Mouse (Mus musculus) liver, embryonic 11.5 days (tissue): Measurements from ENCODE around the gene Ptges3l. TPM values are rescaled to one million over a fixed set of nuclear protein-coding genes. Genes with fewer than 3 reads are reported as not detected.

Experiments
- ATAC-seq: fragments of 200-750 bp; cut with Nextera tagmentation; replicated peaks from 2 replicates; pipeline ENCODE4 v1.8.0; 2017; ENCODE audit warnings: moderate number of reproducible peaks, mild to moderate bottlenecking, moderate TSS enrichment, moderate library complexity; ENCODE audit not compliant: low FRiP score
- DNase-seq: peaks from one replicate; pipeline ENCODE4 v3.0.0-alpha.2; 2017; ENCODE audit warnings: low spot score
- H3K27ac ChIP-seq: fragments of 300-500 bp; sonication (generic); 2 replicates; pipeline ENCODE4 v1.5.1; 2014; ENCODE audit warnings: mild to moderate bottlenecking, low read depth, low read length, control low read depth
- H3K27me3 ChIP-seq: fragments of 300-500 bp; sonication (generic); replicated peaks from 2 replicates; pipeline ENCODE4 v1.6.1; 2014; ENCODE audit warnings: low read length, mixed read lengths; ENCODE audit not compliant: control insufficient read depth, insufficient read depth
- H3K36me3 ChIP-seq: fragments of 300-500 bp; sonication (generic); 2 replicates; pipeline ENCODE4 v1.6.1; 2014; ENCODE audit warnings: mild to moderate bottlenecking, low read length, moderate library complexity, mixed read lengths; ENCODE audit not compliant: control insufficient read depth, insufficient read depth
- H3K4me1 ChIP-seq: fragments of 300-500 bp; sonication (generic); replicated peaks from 2 replicates; pipeline ENCODE4 v1.6.1; 2014; ENCODE audit warnings: low read length, mixed read lengths; ENCODE audit not compliant: control insufficient read depth, insufficient read depth
- H3K4me2 ChIP-seq: fragments of 300-500 bp; sonication (generic); 2 replicates; pipeline ENCODE4 v1.6.1; 2014; ENCODE audit warnings: mild to moderate bottlenecking, control low read depth, moderate library complexity
- H3K4me3 ChIP-seq: fragments of 300-500 bp; sonication (generic); 2 replicates; pipeline ENCODE4 v1.5.1; 2014; ENCODE audit warnings: low read depth, low read length, control low read depth
- H3K9ac ChIP-seq: fragments of 300-500 bp; sonication (generic); 2 replicates; pipeline ENCODE4 v1.6.1; 2014; ENCODE audit warnings: low read depth, low read length, control low read depth
- H3K9me3 ChIP-seq: fragments of 300-500 bp; sonication (generic); 2 replicates; pipeline ENCODE4 v1.6.1; 2016; ENCODE audit warnings: low read length, inconsistent platforms, mixed read lengths; ENCODE audit not compliant: control insufficient read depth
- WGBS: fragments of 180-500 bp; shearing (Covaris S2); extraction: QIAGEN DNeasy Blood & Tissue Kit; methylation state at CpG from one replicate; pipeline ENCODE4 v1.1.7; 2014; 5-methylcytosine and 5-hydroxymethylcytosine counted together
- polyA plus RNA-seq: library from polyadenylated mRNA; unstranded; fragments of >200 nt; fragmentation: Nextera tagmentation; extraction: Ambion mirVana; gene quantifications from 2 replicates; pipeline ENCODE4 v1.2.1, GENCODE M21; 2014

Gene Ptges3l
- polyA plus RNA-seq, 1 experiment from 2014 or later: 5.0 TPM

- Histone ChIP-seq H3K27ac (no peak overlapping the region), H3K9me3 (no peaks in the 10 kb centered on the region), H3K36me3 (peaks cover 16% of the 10 kb centered on the region), H3K4me1 (peaks cover 52% of the 10 kb centered on the region), H3K4me3 (no peak overlapping the region), H3K27me3 (no peaks in the 10 kb centered on the region), H3K9ac (no peak overlapping the region), H3K4me2 (no peak overlapping the region)
- 88% methylated on average over 14 of the region's 14 CpGs for WGBS
- DNase-seq: no peak
- no peak for ATAC-seq
These were observed 37.0 kb upstream of the Ptges3l start for GRCm38 (mm10) chr11:101462141-101462540.

- WGBS: 84% methylated on average over 15 of the region's 15 CpGs
- no peaks in the 10 kb centered on the region for H3K9me3 ChIP-seq
- no peak overlapping the region for H3K4me2 ChIP-seq
- DNase-seq (no peak), ATAC-seq (no peak)
- H3K4me3 ChIP-seq: no peak overlapping the region
- H3K4me1 ChIP-seq: peaks cover 38% of the 10 kb centered on the region
- no peak overlapping the region for H3K27ac ChIP-seq
- no peak overlapping the region for H3K9ac ChIP-seq
- H3K36me3 ChIP-seq: peaks cover 16% of the 10 kb centered on the region
- no peaks in the 10 kb centered on the region for H3K27me3 ChIP-seq
These were observed 35.2 kb upstream of the Ptges3l start for GRCm38 (mm10) chr11:101460321-101460720.

GRCm38 (mm10) chr11:101459716-101460115 is 34.6 kb upstream of the Ptges3l start:
- 0 out of 2 replicates have a peak, but pooled peaks have one; percentile 16 for ATAC-seq
- no peak for DNase-seq
- Histone ChIP-seq H3K9me3 (no peaks in the 10 kb centered on the region), H3K4me1 (peaks cover 32% of the 10 kb centered on the region), H3K27me3 (no peaks in the 10 kb centered on the region), H3K36me3 (peaks cover 16% of the 10 kb centered on the region), H3K9ac (no peak overlapping the region), H3K27ac (no peak overlapping the region), H3K4me2 (no peak overlapping the region), H3K4me3 (no peak overlapping the region)
- WGBS: 61% methylated on average over 6 of the region's 6 CpGs

GRCm38 (mm10) chr11:101458217-101458616 is 33.1 kb upstream of the Ptges3l start:
- WGBS: 90% methylated on average over 12 of the region's 12 CpGs

GRCm38 (mm10) chr11:101457631-101458030 is 32.5 kb upstream of the Ptges3l start:
- Histone ChIP-seq H3K27ac (no peak overlapping the region), H3K9ac (no peak overlapping the region), H3K36me3 (peaks cover 14% of the 10 kb centered on the region), H3K27me3 (no peaks in the 10 kb centered on the region), H3K4me3 (no peak overlapping the region), H3K9me3 (no peaks in the 10 kb centered on the region), H3K4me1 (peaks cover 11% of the 10 kb centered on the region), H3K4me2 (no peak overlapping the region)
- DNase-seq (no peak), ATAC-seq (no peak)
- WGBS: 88% methylated on average over 9 of the region's 9 CpGs

More at GRCm38 (mm10) chr11:101458217-101458616, 33.1 kb upstream of the Ptges3l start:
- no peak overlapping the region for H3K4me3 ChIP-seq
- H3K27me3 ChIP-seq: no peaks in the 10 kb centered on the region
- no peak overlapping the region for H3K27ac ChIP-seq
- peaks cover 17% of the 10 kb centered on the region for H3K4me1 ChIP-seq
- H3K9me3 ChIP-seq: no peaks in the 10 kb centered on the region
- DNase-seq (no peak), ATAC-seq (no peak)
- H3K9ac ChIP-seq: no peak overlapping the region
- no peak overlapping the region for H3K4me2 ChIP-seq
- peaks cover 14% of the 10 kb centered on the region for H3K36me3 ChIP-seq

GRCm38 (mm10) chr11:101455627-101456026 is 30.5 kb upstream of the Ptges3l start:
- H3K9me3 ChIP-seq: no peaks in the 10 kb centered on the region
- ATAC-seq (no peak), DNase-seq (no peak)
- no peak overlapping the region for H3K9ac ChIP-seq
- no peaks in the 10 kb centered on the region for H3K27me3 ChIP-seq
- H3K4me3 ChIP-seq: no peak overlapping the region
- H3K27ac ChIP-seq: no peak overlapping the region
- 72% methylated on average over 7 of the region's 7 CpGs for WGBS
- peaks cover 14% of the 10 kb centered on the region for H3K36me3 ChIP-seq
- peaks cover 12% of the 10 kb centered on the region for H3K4me1 ChIP-seq
- no peak overlapping the region for H3K4me2 ChIP-seq

GRCm38 (mm10) chr11:101454702-101455101 is 29.6 kb upstream of the Ptges3l start:
- ATAC-seq (no peak), DNase-seq (no peak)
- 88% methylated on average over 6 of the region's 6 CpGs for WGBS

GRCm38 (mm10) chr11:101452093-101452774 is 27.1 kb upstream of the Ptges3l start:
- 62% methylated on average over 10 of the region's 10 CpGs for WGBS
- DNase-seq: no peak
- Histone ChIP-seq H3K4me3 (no peak overlapping the region), H3K9me3 (no peaks in the 10 kb centered on the region), H3K27me3 (no peaks in the 10 kb centered on the region), H3K36me3 (no peaks in the 10 kb centered on the region), H3K27ac (no peak overlapping the region), H3K9ac (no peak overlapping the region), H3K4me2 (no peak overlapping the region), H3K4me1 (peaks cover 15% of the 10 kb centered on the region)
- no peak for ATAC-seq

More at GRCm38 (mm10) chr11:101454702-101455101, 29.6 kb upstream of the Ptges3l start:
- Histone ChIP-seq H3K9me3 (no peaks in the 10 kb centered on the region), H3K36me3 (peaks cover 8% of the 10 kb centered on the region), H3K4me3 (no peak overlapping the region), H3K4me1 (peaks cover 9% of the 10 kb centered on the region), H3K9ac (no peak overlapping the region), H3K27ac (no peak overlapping the region), H3K27me3 (no peaks in the 10 kb centered on the region), H3K4me2 (no peak overlapping the region)

- Histone ChIP-seq H3K9me3 (no peaks in the 10 kb centered on the region), H3K4me3 (no peak overlapping the region), H3K4me2 (no peak overlapping the region), H3K9ac (no peak overlapping the region), H3K36me3 (no peaks in the 10 kb centered on the region), H3K27ac (no peak overlapping the region), H3K4me1 (peaks cover 15% of the 10 kb centered on the region), H3K27me3 (no peaks in the 10 kb centered on the region)
- DNase-seq (no peak), ATAC-seq (no peak)
- WGBS: 90% methylated on average over 10 of the region's 10 CpGs
These were observed 26.4 kb upstream of the Ptges3l start for GRCm38 (mm10) chr11:101451536-101451935.
